Mouse (Mus musculus) ES-Bruce4 (cell line): Measurements from ENCODE around the gene Ercc6. TPM values are rescaled to one million over a fixed set of nuclear protein-coding genes. Genes with fewer than 3 reads are reported as not detected.

Experiments
- H3K27ac ChIP-seq: 2 replicates; pipeline ENCODE4 v1.5.1; 2012; ENCODE audit warnings: low read length, inconsistent platforms; ENCODE audit not compliant: insufficient read depth
- H3K27me3 ChIP-seq: 2 replicates; pipeline ENCODE4 v1.6.1; 2012; ENCODE audit warnings: mild to moderate bottlenecking, low read length, inconsistent platforms; ENCODE audit not compliant: control insufficient read depth, poor library complexity, insufficient read depth, severe bottlenecking
- H3K36me3 ChIP-seq: 2 replicates; pipeline ENCODE4 v1.6.1; 2012; ENCODE audit warnings: inconsistent platforms, mild to moderate bottlenecking, low read length, moderate library complexity; ENCODE audit not compliant: control insufficient read depth, poor library complexity, insufficient read depth, severe bottlenecking
- H3K4me1 ChIP-seq: one replicate; pipeline ENCODE4 v1.8.1; 2011; ENCODE audit warnings: low read length; ENCODE audit not compliant: control insufficient read depth, insufficient read depth
- H3K4me3 ChIP-seq: 2 replicates; pipeline ENCODE4 v1.5.1; 2011; ENCODE audit warnings: low read depth, mild to moderate bottlenecking, low read length
- H3K9ac ChIP-seq: 2 replicates; pipeline ENCODE4 v1.6.1; 2012; ENCODE audit warnings: low read depth, mild to moderate bottlenecking, inconsistent platforms; ENCODE audit not compliant: poor library complexity, severe bottlenecking
- H3K9me3 ChIP-seq: replicated peaks from 2 replicates; pipeline ENCODE4 v1.6.1; 2012; ENCODE audit warnings: mild to moderate bottlenecking, low read length, inconsistent platforms; ENCODE audit not compliant: control insufficient read depth, poor library complexity, insufficient read depth, severe bottlenecking
- CTCF ChIP-seq: IDR thresholded peaks from one replicate; pipeline ENCODE4 v1.8.1; 2011; ENCODE audit warnings: low read depth, low read length
- EP300 ChIP-seq: IDR thresholded peaks from 2 replicates; pipeline ENCODE4 v1.6.1; 2011; ENCODE audit warnings: low read depth, low read length; ENCODE audit not compliant: insufficient read depth
- POLR2A ChIP-seq: IDR thresholded peaks from one replicate; pipeline ENCODE4 v1.8.1; 2011; ENCODE audit warnings: low read length; ENCODE audit not compliant: insufficient read depth
- polyA plus RNA-seq: library from polyadenylated mRNA; stranded (reverse); fragments of >200 nt; gene quantifications from 2 replicates; pipeline ENCODE4 v1.2.4, GENCODE M21; 2011; ENCODE audit warnings: low read depth; ENCODE audit not compliant: missing spikeins, insufficient read depth, insufficient read length

Gene Ercc6
- polyA plus RNA-seq, 1 experiment = 22.8 TPM

GRCm38 (mm10) chr14:32525996-32526705 is 12.8 kb downstream of the Ercc6 start:
- Histone ChIP-seq H3K4me3 (no peak overlapping the region), H3K9me3 (no peaks in the 10 kb centered on the region), H3K9ac (no peak overlapping the region), H3K36me3 (no peaks in the 10 kb centered on the region; the same call in 1 of the 2 replicates), H3K27ac (no peak overlapping the region), H3K27me3 (no peaks in the 10 kb centered on the region), H3K4me1 (no peaks in the 10 kb centered on the region)
- no peak for TF ChIP-seq EP300
- peak; percentile 47 for TF ChIP-seq CTCF

- no peaks in the 10 kb centered on the region for H3K4me1 ChIP-seq
- TF ChIP-seq POLR2A = no peak
- TF ChIP-seq EP300 = no peak
- no peak for TF ChIP-seq CTCF
- H3K4me3 ChIP-seq = no peak overlapping the region
- H3K27ac ChIP-seq = no peak overlapping the region
- no peaks in the 10 kb centered on the region for H3K27me3 ChIP-seq
- no peaks in the 10 kb centered on the region; the same call in 1 of the 2 replicates for H3K36me3 ChIP-seq
- H3K9ac ChIP-seq = no peak overlapping the region
- no peaks in the 10 kb centered on the region for H3K9me3 ChIP-seq
These were observed 13.9 kb downstream of the Ercc6 start for GRCm38 (mm10) chr14:32527211-32527610.

- Histone ChIP-seq H3K27me3 (no peaks in the 10 kb centered on the region), H3K9ac (no peak overlapping the region), H3K4me3 (no peak overlapping the region), H3K27ac (no peak overlapping the region), H3K36me3 (no peaks in the 10 kb centered on the region; the same call in 1 of the 2 replicates), H3K4me1 (no peaks in the 10 kb centered on the region), H3K9me3 (no peaks in the 10 kb centered on the region)
- TF ChIP-seq POLR2A = no peak
- no peak for TF ChIP-seq EP300
- TF ChIP-seq CTCF = no peak
These were observed 15.7 kb downstream of the Ercc6 start for GRCm38 (mm10) chr14:32529036-32529435.

- Histone ChIP-seq H3K36me3 (no peaks in the 10 kb centered on the region; the same call in none of the 2 replicates), H3K4me3 (no peak overlapping the region), H3K27ac (no peak overlapping the region), H3K9me3 (no peaks in the 10 kb centered on the region), H3K27me3 (no peaks in the 10 kb centered on the region), H3K4me1 (no peaks in the 10 kb centered on the region), H3K9ac (no peak overlapping the region)
- peak; percentile 59 for TF ChIP-seq CTCF
- no peak for TF ChIP-seq EP300
- no peak for TF ChIP-seq POLR2A
These were observed 17.6 kb downstream of the Ercc6 start for GRCm38 (mm10) chr14:32530896-32531295.

- Histone ChIP-seq H3K4me3 (no peak overlapping the region), H3K36me3 (no peaks in the 10 kb centered on the region; the same call in none of the 2 replicates), H3K9me3 (no peaks in the 10 kb centered on the region), H3K27me3 (no peaks in the 10 kb centered on the region), H3K27ac (no peak overlapping the region), H3K4me1 (no peaks in the 10 kb centered on the region), H3K9ac (no peak overlapping the region)
- no peak for TF ChIP-seq EP300
- TF ChIP-seq CTCF = no peak
- TF ChIP-seq POLR2A = no peak
These were observed 18.1 kb downstream of the Ercc6 start for GRCm38 (mm10) chr14:32531371-32531770.

GRCm38 (mm10) chr14:32532381-32533147 is 19.2 kb downstream of the Ercc6 start:
- Histone ChIP-seq H3K9me3 (no peaks in the 10 kb centered on the region), H3K36me3 (no peaks in the 10 kb centered on the region; the same call in none of the 2 replicates)
- no peak for TF ChIP-seq CTCF
- no peak for TF ChIP-seq EP300
- no peak for TF ChIP-seq POLR2A

More at GRCm38 (mm10) chr14:32532381-32533147, 19.2 kb downstream of the Ercc6 start:
- Histone ChIP-seq H3K27me3 (no peaks in the 10 kb centered on the region), H3K9ac (no peak overlapping the region), H3K27ac (no peak overlapping the region), H3K4me1 (no peaks in the 10 kb centered on the region), H3K4me3 (no peak overlapping the region)
